Mouse (Mus musculus): ENCODE data around the gene Lrrc8b. TPM values are rescaled to one million over a fixed set of nuclear protein-coding genes. Genes with fewer than 3 reads are reported as not detected.

The Lrrc8b gene
- total RNA-seq, 2 experiments from 2014 or later: 1.5 to 2.6 TPM

DNA sequence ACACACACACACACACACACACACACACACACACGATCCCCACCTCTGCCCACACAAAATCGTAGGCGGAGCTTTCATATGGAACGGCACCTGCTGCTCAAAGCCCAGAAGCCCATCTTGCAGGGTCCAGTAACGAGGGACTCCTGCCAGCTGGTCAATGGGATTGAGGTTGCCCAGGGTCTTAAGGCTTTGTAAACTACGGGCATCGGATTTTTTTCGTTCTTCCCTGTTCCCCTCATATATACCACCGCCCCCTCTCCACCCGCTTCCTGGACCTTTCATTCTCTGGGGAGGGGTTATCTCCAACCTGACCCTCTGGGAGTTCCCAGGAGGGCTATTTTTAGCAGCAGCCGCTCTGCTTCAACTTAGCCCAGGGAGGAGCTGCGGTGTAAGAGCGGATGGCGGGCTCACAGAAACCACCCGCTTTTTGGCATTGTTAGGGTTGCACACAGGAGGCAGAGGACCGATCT lies 103.1 kb downstream of the Lrrc8b start:
- no peak for DNase-seq

DNA sequence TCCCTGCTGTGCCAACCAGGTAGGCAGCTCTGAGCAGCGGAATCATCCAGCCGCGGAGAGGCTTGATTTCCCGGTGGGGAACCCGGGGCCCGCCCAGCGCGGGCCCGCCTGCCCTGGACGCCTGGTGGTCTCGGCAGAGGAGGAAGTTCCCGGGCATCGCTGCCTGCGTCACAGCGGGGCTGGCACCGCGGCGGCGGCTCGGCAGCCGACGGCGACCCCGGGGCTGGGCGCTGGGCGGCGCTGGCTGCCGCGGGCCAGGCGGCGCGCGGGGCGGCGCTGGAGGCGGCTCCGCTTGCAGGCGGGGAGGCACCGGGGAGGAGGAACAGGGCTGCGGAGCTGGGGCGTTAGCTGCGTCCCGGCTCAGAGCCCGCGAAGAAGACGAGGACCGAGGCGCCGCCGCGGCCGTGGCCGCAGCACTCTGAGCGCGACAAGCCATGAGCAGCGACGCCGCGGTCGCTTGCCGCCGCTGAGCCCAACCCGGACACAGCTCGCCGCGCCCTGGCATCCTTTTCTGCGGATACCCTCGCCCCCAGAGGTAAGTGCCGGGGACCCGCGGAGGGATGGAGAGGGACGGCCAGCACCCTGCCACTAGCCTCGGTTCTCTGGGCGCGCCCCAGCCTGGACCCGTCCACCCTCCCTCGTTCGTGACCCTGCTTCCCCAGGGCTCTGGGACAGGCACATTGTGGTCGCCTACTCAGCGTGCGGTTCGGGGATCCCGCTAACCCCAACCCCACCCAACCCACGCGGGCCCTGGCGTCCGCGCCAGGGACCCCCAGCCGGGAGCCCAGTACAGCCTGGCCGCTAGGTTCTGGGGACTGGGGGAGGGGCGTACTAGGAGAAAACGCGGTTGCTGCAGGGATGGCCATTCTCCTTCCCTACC lies 103.8 kb downstream of the Lrrc8b start, which contains the start of gene Lrrc8c:
TSS of gene Lrrc8c (plus strand) at position 293 of the 880 bp plus-strand sequence.
- DNase-seq: peak; percentile 83

DNA sequence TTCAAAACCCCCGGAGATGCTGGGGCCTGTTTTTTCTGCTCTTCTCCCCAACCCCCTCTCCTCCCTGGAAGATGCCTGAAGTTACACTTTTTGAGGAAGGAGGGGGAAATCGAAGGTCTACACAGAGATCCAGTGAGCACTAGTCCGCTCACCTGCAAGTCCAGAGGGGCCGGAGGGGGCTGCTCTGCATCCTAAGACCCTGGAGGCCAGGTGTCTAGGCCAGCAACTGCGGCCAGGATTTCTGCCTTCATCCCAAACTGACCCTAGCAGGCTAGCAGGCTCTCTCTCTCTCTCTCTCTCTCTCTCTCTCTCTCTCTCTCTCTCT lies 104.4 kb downstream of the Lrrc8b start:
- DNase-seq: no peak

DNA sequence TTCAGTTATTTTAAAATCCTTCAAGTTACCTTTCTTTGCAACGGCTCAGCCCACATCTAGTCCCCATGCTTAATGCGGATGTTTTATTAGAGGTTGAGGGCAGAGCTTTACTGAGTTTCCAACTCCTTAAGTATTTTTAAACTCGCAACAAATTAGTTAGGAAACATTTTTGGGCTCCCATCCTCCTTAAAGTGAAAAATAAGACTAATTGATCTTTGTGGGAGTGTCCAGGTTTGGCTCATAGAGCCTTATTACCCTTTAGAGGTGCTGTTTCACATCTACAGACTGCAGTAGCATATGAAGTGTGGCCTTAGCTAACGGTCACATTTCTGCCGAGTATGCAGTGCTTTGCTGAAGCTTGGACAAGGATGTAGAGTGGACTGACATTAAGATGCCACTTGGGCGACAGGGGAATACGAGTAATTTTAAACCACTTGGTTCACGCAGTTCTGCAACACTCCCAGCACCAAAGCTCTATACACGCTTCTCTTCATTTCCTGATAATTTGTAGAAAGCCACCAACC lies 104.9 kb downstream of the Lrrc8b start:
- DNase-seq: no peak

DNA sequence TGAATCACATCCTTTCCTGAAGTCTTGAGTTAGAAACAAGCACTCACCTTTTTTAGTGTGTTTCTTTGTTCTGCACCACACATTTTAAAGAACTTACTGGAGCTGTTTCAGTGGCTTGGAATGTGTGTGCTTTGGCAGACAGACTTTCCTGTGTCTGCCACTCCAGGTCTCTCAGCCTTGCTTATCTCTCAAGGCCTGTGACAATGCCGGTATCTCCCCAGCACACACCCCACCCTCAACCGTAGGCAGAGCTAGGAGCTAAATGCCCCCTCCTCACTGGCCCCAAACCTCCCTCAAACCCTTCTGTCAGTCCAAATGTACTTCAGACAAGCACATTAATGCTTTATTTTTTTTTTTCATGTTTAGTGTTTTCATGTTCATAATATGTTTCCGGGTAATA lies 107.9 kb downstream of the Lrrc8b start:
- no peak for DNase-seq

DNA sequence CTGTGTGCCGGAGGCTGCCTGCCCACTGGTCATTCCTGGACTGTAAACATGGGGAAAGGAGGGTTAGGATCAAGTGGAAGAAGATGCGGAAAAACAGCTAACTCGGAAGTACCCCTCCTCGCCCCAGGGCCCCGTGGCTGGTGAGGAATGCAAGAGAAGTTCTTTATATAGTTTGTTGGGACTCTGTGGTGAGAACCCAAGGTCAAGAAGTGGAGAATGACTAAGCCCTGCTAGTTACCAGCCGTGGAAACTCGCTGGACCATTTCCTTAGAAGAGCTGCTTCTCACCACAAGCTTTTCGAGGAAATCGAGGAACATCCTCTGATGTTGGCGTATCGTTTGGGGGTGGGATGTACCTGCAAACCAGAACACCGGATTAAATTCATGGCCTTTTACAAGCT lies 109.4 kb downstream of the Lrrc8b start:
- DNase-seq: no peak

DNA sequence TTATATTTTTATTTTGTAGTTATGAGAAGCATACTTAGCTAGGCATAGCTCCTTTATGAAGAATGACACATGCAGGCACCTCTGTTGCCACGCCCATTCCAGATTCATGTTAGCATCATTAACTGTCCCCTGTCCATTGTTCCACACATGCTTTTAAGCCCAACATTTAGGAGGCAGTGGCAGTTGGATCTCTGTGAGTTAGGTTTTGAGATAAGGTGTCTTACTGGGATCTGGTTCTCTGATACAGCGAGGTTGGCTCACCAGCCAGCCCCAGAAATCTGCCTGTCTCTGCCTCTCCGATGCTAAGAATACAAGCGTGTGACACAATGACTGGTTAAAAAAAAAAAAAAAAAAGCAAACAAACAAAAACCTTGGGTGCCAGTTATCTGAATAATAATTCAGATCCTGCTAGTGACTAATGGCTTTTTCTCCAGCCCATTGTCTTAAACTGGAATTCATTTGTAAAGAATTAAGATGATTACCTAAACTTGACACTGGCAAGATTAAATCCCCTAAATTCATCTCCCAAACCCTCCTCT lies 110.6 kb downstream of the Lrrc8b start:
- DNase-seq: no peak

DNA sequence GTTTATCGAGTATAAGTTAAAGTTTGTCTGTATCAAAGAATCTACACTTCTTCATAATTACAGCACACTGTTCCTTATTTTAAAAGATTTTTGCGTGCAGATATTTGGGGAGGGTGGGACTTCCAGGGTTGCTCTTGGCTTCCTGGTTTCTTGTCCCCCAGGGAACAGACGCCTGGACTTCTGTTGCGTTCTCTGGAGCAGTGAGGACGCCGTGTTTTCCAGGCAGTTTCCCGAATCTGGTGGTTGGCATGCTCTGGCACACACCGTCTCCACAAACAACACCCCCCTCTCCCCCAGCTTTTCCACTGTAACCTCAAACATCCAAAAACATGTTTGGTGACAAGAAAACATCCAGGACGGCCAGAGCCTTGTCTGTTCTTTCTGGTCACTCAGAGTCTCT lies 111.2 kb downstream of the Lrrc8b start:
- DNase-seq: no peak

DNA sequence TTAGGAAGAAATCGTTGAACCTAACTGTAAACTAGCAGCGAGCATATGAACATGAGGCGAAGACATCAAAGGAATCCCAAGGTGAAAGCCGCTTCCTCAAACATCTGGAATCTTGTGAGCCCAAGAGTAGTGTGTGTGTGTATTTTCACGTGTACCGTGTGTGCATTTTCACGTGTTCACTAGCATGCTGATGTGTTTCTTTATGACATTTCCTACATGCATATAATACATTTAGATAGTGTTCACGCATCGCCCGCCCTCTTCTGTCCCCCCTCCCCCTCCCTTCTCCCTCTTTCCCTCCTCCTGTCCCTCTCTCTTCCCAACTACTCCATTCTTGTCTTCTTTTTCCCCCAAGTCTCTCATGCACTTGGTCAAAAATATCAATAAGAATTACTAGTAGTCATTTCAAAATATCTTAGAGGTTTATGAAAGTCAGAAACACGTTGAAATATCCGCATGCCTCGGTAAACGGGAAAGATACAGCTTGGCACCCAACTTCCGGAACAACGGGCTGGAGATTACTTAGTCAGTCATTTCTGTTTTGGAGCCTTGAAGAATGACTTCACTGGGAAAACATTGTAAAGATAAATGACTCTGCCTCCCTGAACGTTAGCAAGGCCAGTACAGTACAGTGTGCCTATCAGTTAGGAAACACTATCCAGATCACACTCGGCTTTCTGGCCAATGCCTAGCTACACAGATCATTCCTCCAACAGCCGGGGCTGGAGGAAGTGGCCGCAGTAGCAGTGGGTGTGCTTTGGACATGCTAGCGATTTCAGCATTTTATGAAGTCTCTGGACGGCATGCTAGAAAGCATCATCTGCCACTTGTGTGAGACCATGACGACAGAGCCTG lies 112.1 kb downstream of the Lrrc8b start:
- no peak for DNase-seq

DNA sequence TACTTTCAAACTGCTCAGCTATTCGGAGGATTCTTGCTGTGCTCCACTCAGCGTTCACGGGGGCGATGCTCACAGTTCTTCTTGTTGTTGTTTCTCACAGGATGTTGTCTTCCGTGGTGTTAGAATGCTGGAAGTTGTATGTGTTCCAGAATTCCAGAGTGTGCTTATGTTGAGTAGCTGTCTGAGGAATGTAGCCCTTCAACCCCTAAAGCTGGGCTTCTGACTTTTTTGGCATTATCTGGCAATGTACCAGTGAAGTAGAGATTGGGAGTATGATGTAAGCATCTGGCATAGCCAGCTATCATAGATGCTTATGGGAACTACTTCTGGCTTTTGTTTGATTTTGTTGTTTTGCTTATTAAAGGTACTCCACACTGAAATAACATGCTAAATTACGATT lies 115.0 kb downstream of the Lrrc8b start:
- DNase-seq: no peak

DNA sequence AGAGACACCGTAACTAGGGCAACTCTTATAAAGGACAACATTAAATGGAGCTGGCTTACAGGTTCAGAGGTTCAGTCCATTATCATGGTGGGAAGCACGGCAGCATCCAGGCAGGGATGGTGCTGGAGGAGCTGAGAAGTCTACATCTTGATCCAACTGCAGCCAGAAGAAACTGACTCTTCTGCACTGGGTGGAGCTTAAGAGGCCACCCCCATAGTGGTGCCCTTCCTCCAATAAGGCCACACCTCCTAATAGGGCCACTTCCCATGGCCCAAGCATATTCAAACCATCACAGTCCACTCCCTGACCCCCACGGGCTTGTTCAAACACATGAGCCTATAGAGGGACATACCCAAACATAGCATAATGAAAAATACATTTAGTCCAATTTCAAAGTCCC lies 119.6 kb downstream of the Lrrc8b start:
- no peak for DNase-seq

DNA sequence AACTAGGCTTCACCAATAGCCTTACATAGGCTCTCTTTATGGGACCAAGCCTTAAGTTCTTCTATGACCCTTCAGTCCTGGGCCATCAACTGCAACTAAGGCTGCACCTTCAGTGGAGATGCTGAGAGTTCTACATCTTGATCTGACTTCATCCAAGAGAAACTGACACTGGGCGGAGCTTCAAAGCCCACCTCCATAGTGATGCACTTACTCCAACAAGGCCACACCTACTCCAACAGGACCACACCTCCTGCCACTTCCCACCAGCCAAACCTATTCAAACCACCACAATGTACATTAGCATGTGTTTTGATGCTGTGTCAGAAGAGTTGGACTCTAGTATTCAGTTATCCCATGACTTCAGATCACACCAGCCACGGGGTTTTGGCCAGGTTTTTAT lies 120.6 kb downstream of the Lrrc8b start:
- no peak for DNase-seq

DNA sequence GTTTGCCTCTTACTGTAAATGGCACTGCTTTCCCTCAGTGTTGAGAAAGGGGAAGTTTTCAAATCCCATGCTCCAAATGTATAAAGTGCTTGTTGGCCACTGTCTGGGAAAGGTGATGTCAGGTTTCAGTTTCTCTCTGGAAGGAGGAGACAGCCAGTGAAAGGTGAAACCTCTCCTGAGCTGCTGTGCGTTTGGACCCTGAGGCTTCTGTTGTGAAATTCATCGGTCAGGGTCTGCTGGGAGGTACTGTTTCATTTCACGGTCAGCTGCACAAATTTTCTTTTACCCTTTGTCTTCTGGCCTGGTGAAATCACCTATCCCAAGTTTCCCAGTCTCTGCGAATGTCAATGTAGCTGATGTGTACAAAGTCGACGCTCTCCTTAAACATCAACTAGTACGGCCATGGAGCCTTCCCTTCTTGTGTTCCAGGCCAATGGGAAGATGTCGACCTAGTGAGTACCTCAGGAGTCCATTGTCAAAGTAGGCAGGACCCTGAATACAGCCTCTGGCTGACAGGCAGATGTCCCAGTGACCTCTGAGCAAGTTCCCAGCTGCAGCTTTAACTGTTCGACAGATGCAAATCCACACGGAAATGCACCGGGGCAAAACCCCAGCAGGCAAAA lies 121.6 kb downstream of the Lrrc8b start:
- DNase-seq: no peak

Other genes with a start within 250 kb of the Lrrc8b start
- 1 to 10 TPM in 1 of 2 experiments, under 1 TPM in 1; 0.27 to 1.3 TPM for gene Gbp10, start 176.2 kb upstream of the Lrrc8b start, total RNA-seq (2021)
- gene Gm43302, start 122.1 kb upstream of the Lrrc8b start, total RNA-seq (2021): under 1 TPM in 1 of 2 experiments, not detected in 1; 0.18 TPM
- gene Gbp6, start 122.1 kb upstream of the Lrrc8b start, total RNA-seq (2021): 1 to 10 TPM in 1 of 2 experiments, under 1 TPM in 1; 0.88 to 2.1 TPM
- gene Lrrc8c, start 103.6 kb downstream of the Lrrc8b start, total RNA-seq (2021): 1 to 10 TPM; 7.9 to 8.4 TPM

All from gastrocnemius, postnatal 25 days (tissue).